Mouse (Mus musculus): ENCODE measurements at regions not wholly inside any gene's neighbourhood (a gene's known extent, or its start where the extent isn't known, plus 50 kb on each side); places are given as distances from the start of the nearest gene placed in this dataset.

DNA sequence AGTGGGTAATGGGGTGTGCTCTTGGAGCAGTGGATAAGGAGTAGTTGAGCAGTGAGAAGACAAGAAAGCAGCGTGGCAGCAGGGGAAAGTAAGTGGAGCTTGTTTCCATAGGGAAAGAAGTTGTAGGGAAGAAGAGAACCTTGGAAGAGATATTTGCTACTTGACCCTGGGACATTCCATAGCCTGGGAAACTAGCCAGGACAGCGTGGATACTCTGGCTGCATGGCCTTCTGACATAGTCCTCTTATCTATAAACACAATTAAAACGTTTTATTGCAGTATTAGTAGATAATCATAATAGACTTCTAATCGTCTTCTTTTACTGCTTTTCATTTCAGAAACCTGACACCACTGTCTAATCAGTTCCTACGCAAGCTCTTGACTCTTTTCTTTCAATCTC lies 207.4 kb upstream of the Gm6812 start:
- Histone ChIP-seq H3K4me3 (replicated peaks; ENCODE audit: low read depth, low read length) (no peak overlapping the region), H3K4me1 (replicated peaks; ENCODE audit: insufficient read depth, low read length) (no peaks in the 10 kb centered on the region), H3K36me3 (ENCODE audit: insufficient read depth, low read length) (no peaks in the 10 kb centered on the region), H3K27me3 (ENCODE audit: insufficient read depth, low read length) (no peaks in the 10 kb centered on the region), H3K9ac (ENCODE audit: low read depth, low read length) (no peak overlapping the region), H3K27ac (no peak overlapping the region), H3K4me2 (ENCODE audit: low read length) (no peak overlapping the region), H3K9me3 (replicated peaks; ENCODE audit: low read length) (no peaks in the 10 kb centered on the region)
- ATAC-seq (replicated peaks; ENCODE audit: low FRiP score, low read depth) (no peak), DNase-seq (ENCODE audit: low spot score) (peak; percentile 9)
- no peak for TF ChIP-seq CTCF (IDR thresholded peaks at IDR 0.05; ENCODE audit: low read depth)
- 48% methylated on average over 5 of the region's 5 CpGs for WGBS

Data from kidney, postnatal 0 days (tissue).